In genomic region chr6:120302755-120303316, GRCm38 (mm10) we compare ENCODE assay signal across 9 mouse cellular contexts. TPM values are rescaled to one million over a fixed set of nuclear protein-coding genes. Genes with fewer than 3 reads are reported as not detected.
DNase-seq lines count a peak whose midpoint lies in the region; ATAC-seq and TF ChIP-seq lines count a peak whose summit lies in the region.
"Had no signal": no experiment of that assay in that cellular context is flagged by ENCODE, and none has a peak within 500 bp of the region (broad histone marks: within the 10 kb centered on the region; RNA-seq: fewer than 3 reads in every experiment).

No protein-coding gene starts in this region.

- TF ChIP-seq POLR2A in limb, embryonic 14.5 days (IDR thresholded peaks at IDR 0.05; ENCODE audit: borderline replicate concordance, extremely low read depth, insufficient read depth, insufficient read length) = no peak

- 16% methylated on average over 16 of the region's 16 CpGs for WGBS in heart, embryonic 15.5 days
- 20% methylated on average over 16 of the region's 16 CpGs for WGBS in limb, embryonic 14.5 days

- H3K9ac ChIP-seq in heart, embryonic 15.5 days = no peak overlapping the region
- peak overlapping the region; percentile 13; the same call in 1 of the 2 replicates for H3K9ac ChIP-seq in limb, embryonic 14.5 days (ENCODE audit: low read depth, low read length, severe bottlenecking)

- peak; percentile 25 to 53 for DNase-seq in layer of hippocampus, postnatal 10 days (ENCODE audit: low spot score in 2 of 2)
- no peak for DNase-seq in layer of hippocampus, adult 9-11 months
- DNase-seq in embryo, embryonic 10.5 days (ENCODE audit: low spot score) = peak; percentile 51
- peak; percentile 29 for DNase-seq in limb, embryonic 14.5 days (ENCODE audit: low spot score)
- DNase-seq in frontal cortex, postnatal 36 days (ENCODE audit: low spot score in 2 of 2) = no peak
- DNase-seq in right cerebral cortex, adult 18-20 months = no peak

- H3K27me3 ChIP-seq in heart, embryonic 15.5 days = 0 out of 2 replicates have a peak, but pooled peaks cover 3% of the 10 kb centered on the region
- no peaks in the 10 kb centered on the region for H3K27me3 ChIP-seq in limb, embryonic 14.5 days (ENCODE audit: control insufficient read depth, insufficient read depth, low read length)

- no peak for ATAC-seq in heart, embryonic 15.5 days (replicated peaks; ENCODE audit: insufficient number of reproducible peaks, insufficient read depth, low FRiP score, low read depth)
- peak; percentile 37; the same call in 1 of the 2 replicates for ATAC-seq in limb, embryonic 14.5 days (ENCODE audit: low FRiP score, low read depth)
- no peak for ATAC-seq in activated CD4-positive, CD25-positive, alpha-beta regulatory T cell, adult 4 months

- H3K4me2 ChIP-seq in heart, embryonic 15.5 days = peak overlapping the region; percentile 35
- H3K4me2 ChIP-seq in limb, embryonic 14.5 days (replicated peaks; ENCODE audit: low read depth, low read length, severe bottlenecking) = peak overlapping the region; percentile 39

- no peak overlapping the region for H3K27ac ChIP-seq in heart, embryonic 15.5 days
- H3K27ac ChIP-seq in limb, embryonic 14.5 days (replicated peaks; ENCODE audit: low read depth, low read length) = peak overlapping the region; percentile 53; the same call in 1 of the 2 replicates

- H3K36me3 ChIP-seq in heart, embryonic 15.5 days = no peaks in the 10 kb centered on the region
- no peaks in the 10 kb centered on the region for H3K36me3 ChIP-seq in limb, embryonic 14.5 days (ENCODE audit: control insufficient read depth, insufficient read depth, low read length)

- H3K4me1 ChIP-seq in heart, embryonic 15.5 days (replicated peaks) = peaks cover 7% of the 10 kb centered on the region
- H3K4me1 ChIP-seq in limb, embryonic 14.5 days (ENCODE audit: control insufficient read depth, insufficient read depth, low read length) = no peaks in the 10 kb centered on the region; the same call in 1 of the 2 replicates

- no peak overlapping the region for H3K4me3 ChIP-seq in heart, embryonic 15.5 days
- peak overlapping the region; percentile 15 for H3K4me3 ChIP-seq in limb, embryonic 14.5 days (replicated peaks; ENCODE audit: low read length)

- no peaks in the 10 kb centered on the region for H3K9me3 ChIP-seq in heart, embryonic 15.5 days (replicated peaks)
- no peaks in the 10 kb centered on the region for H3K9me3 ChIP-seq in limb, embryonic 14.5 days (ENCODE audit: control insufficient read depth, low read length)

RNA-seq across cellular contexts. Expression of gene B4galnt3, which starts 8.5 kb away (rescaled TPM):
- 1 to 10 TPM; 1.9 to 2.2 TPM for total RNA-seq in layer of hippocampus, postnatal 10 days (2021)
- polyA plus RNA-seq in heart, embryonic 15.5 days (2015; fragmentation: Nextera tagmentation; extraction: Ambion mirVana) = 0.34 and 0.41 TPM in 2 replicates
- 3.7 and 4.3 TPM in 2 replicates for polyA plus RNA-seq in limb, embryonic 14.5 days (2012; rRNA removed)
- 0.37 and 0.65 TPM in 2 replicates for polyA plus RNA-seq in limb, embryonic 14.5 days (2014; fragmentation: Nextera tagmentation; extraction: Ambion mirVana)
- under 1 TPM in 1 of 2 experiments, not detected in 1; 0.13 TPM for polyA plus RNA-seq in activated CD4-positive, CD25-positive, alpha-beta regulatory T cell, adult 4 months (2017; shearing (Covaris generic))

RNA-seq across cellular contexts. Expression of gene D330020A13Rik, which starts 8.7 kb away (rescaled TPM):
- total RNA-seq in layer of hippocampus, postnatal 10 days (2021) = not detected
- polyA plus RNA-seq in heart, embryonic 15.5 days (2015; fragmentation: Nextera tagmentation; extraction: Ambion mirVana) = 0.14 and 0.21 TPM in 2 replicates
- 0.55 and 0.90 TPM in 2 replicates for polyA plus RNA-seq in limb, embryonic 14.5 days (2012; rRNA removed)
- polyA plus RNA-seq in limb, embryonic 14.5 days (2014; fragmentation: Nextera tagmentation; extraction: Ambion mirVana) = 0.34 and 0.47 TPM in 2 replicates
- polyA plus RNA-seq in activated CD4-positive, CD25-positive, alpha-beta regulatory T cell, adult 4 months (2017; shearing (Covaris generic)) = not detected
- polyA plus RNA-seq: gonadal fat pad, adult 2 months had no signal

Comparison
In these comparisons a context has a peak if more than half of its experiments do, and no peak if none do; other contexts are left out.
1. DNase-seq: peak in layer of hippocampus, postnatal 10 days (2 of 2), embryo, embryonic 10.5 days (single experiment) and limb, embryonic 14.5 days (single experiment); none in layer of hippocampus, adult 9-11 months (single experiment), frontal cortex, postnatal 36 days (0 of 2) and right cerebral cortex, adult 18-20 months (single experiment).